Mouse (Mus musculus): ENCODE results near the gene Dscam. TPM values are rescaled to one million over a fixed set of nuclear protein-coding genes. Genes with fewer than 3 reads are reported as not detected.
"Not testable (repeated sequence)": the region's sequence is repeated elsewhere in the genome, so short reads cannot be mapped to it uniquely, and the experiment has no call there.

The Dscam gene
- total RNA-seq, 2 experiments from 2014 or later = 0.11 to 0.12 TPM

DNA sequence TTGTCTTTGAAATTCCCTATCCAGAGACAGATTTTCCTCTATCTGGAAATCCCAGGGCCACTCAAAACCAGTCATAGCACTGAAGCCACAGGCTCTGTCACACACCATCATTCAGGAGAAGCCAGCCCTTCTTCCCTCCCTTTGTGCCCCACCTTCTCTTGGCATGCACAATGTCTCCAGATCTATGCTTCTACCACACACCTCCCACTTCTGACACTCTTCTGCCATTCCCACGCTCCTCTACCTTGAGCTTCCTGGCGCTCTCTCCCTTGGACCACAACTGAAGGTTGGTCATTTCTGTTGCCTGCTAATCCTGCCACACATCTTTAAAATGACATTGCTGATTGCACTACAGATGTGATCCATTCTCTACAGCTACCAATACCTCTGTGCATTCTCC, 235.8 kb downstream of the Dscam start:
- no peak for DNase-seq

- no peak for DNase-seq
These were observed 238.3 kb downstream of the Dscam start for GRCm38 (mm10) chr16:96932211-96932610.

DNA sequence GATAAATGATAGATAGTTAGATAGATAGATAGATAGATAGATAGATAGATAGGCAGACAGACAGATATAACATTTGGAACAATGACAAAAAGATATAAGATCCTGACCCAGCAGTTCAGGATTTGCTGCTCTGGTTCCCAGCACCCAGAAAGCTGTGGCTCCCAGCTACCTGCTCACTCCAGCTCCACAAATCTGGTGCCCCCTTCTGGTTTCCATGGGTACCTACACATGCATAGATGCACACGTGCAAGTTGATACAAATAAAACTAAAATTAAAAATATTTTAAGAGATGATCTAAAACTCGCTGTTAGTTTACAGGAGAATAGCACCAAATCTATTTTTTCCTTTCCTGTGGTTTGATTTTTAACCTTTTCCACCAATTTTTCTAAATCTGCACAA, 238.8 kb downstream of the Dscam start:
- no peak for DNase-seq

DNA sequence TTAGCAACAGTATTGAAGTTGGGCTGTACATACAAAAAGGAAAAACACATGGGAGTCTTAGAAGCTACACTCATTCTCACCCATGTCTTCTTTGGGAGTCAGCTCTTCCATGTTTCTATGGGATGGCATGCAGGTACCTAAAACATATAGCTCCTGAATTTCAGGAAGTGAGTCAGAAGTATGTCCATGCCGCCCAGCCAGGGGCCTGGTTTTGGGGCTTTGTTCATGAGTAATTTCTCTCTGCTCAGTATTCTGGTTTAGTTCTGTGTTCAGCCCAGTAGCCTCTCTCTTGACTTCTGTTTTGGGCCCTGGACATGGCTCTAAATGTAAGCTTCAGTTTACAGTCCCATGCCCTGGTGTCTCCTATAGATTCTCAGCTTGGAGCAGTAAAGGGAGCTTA, 242.5 kb downstream of the Dscam start:
- DNase-seq = no peak

DNA sequence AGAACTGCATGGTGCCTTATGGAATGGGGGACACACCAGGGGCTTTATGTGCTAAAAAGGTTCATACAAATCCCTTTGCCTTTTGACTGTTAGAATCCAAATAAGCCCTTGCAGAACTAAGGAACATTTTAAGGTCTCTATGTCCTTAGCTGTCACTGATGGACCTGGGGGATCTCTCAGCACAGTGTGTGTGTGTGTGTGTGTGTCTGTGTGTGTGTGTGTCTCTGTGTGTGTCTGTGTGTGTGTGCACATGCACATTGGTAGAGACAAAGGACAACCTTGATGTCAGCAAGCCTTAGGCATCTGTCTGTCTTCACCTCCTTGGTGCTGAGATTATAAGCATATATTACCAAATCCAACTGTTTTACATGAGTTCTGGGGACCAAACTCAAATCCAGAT, 243.1 kb downstream of the Dscam start:
- DNase-seq = no peak

GRCm38 (mm10) chr16:96926977-96927376, 243.6 kb downstream of the Dscam start:
- DNase-seq = no peak

GRCm38 (mm10) chr16:96923941-96924340, 246.6 kb downstream of the Dscam start:
- no peak for DNase-seq

GRCm38 (mm10) chr16:96914495-96914894, 256.1 kb downstream of the Dscam start:
- DNase-seq = no peak

GRCm38 (mm10) chr16:96912836-96913235, 257.7 kb downstream of the Dscam start:
- no peak for DNase-seq

DNA sequence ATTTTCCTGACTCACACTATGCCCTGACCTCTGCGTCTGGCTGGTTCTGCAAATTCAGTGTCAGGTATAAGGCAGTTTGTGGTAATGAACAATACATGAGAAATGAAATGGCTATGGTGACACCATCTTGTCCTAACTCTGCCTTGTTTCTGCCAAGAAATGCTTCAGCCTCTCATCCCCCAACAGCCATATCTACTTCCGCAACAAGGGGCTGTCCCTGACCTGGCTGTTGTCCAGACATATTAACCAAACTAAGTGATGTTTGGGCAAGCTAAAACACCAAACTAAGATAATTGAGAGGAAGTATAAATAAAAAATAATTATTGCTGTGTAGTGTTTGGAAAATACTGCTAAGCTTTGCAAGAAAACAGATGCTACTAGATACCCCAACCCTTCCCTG, 258.4 kb downstream of the Dscam start:
- no peak for DNase-seq

DNA sequence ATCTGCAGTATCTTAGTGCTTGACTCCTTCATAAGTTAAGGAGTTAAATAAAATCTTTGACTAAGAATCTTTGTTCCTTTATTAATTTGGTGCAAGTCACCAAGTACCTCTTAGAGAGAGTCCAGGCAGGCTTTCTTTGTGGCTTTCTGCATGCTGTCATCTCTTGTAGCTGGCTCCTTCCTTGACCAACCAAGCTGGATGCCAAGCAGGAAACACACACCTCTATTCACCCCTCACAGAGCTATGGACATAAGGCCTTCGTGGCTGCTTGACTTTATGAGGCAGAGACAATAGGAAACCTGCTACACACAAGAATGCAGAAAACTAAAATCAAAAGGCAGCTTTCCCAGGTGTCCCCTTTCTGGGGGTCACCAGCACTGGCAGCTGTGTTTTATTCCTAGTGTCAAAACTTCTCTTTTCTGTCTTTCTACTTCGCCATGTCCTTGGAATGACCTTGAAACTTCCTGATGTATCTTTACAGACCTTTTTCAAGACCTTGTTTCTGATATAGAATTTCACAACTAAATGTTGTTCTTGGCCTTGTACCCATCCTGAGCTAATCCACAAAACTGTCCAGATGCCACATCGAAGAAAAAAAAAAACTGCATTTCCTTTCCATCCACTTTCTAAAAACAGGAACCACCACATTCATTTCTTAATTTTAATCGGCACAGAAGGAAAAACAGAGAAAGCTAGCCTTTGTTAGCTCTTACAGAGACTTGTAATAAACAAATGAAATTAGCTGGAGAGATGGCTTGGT, 260.0 kb downstream of the Dscam start:
- DNase-seq = no peak

GRCm38 (mm10) chr16:96907818-96908217, 262.7 kb downstream of the Dscam start:
- DNase-seq = no peak

- DNase-seq = no peak
These were observed 263.5 kb downstream of the Dscam start for GRCm38 (mm10) chr16:96907081-96907480.

- DNase-seq = no peak
These were observed 263.9 kb downstream of the Dscam start for GRCm38 (mm10) chr16:96906630-96907029.

DNA sequence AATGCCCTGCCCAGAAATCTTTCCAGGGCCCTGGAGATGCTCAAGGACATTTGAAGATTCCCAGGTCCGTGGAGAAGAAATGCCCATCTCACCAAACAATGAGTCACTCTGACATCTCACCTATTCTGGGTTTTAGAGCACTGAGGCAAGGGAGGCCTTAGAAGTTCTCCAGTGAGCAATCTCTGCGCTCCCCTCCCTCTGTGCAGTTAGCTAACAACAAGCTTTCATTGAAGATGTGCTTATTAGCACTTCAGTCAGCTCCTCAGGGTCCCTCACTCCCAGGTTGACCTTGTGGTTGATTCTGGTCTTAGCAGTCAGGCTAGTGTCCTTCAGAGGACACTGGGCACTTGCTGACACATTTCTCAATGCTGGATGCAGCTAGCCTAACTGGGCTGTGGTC, 265.8 kb downstream of the Dscam start:
- DNase-seq = no peak

GRCm38 (mm10) chr16:96904359-96904758, 266.2 kb downstream of the Dscam start:
- no peak for DNase-seq

DNA sequence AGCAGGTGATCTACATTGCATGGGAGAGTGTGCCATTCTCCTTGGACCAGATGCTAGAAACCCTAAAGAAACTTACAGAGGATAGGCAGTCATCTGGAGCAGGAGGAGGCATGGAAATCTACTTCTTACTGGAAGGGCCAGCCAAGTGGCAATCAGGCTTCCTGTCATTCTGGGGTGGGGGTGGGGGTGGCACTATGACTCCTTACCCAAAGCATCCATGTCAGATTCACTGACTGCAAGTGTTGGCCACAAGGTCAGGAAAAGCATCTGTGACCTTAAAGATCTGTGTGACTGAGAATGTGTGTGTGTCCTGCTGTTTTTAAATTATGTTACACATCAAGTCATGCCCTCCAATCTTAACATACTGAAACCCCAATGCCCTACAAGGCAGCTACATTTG, 268.0 kb downstream of the Dscam start:
- no peak for DNase-seq

- DNase-seq = no peak
These were observed 269.1 kb downstream of the Dscam start for GRCm38 (mm10) chr16:96901234-96902014.

DNA sequence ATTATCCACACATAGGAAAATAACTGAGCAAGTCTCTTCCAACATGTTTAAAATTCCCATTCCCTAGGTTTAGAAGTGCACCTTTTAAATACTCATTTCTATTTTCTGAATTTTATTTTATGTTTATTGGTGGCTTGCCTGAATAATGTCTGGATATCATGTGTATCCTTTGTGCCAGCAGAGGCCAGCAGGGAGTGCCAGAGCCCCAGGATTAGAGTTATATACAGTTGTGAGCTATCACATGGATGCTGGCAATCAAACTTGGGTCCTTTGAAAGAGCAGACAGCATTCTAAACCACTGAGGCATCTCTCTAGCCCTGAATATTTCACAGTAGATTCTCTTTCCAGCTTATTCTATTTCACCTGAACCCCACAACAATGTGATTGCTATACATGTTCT, 271.2 kb downstream of the Dscam start:
- no peak for DNase-seq

- DNase-seq = peak; percentile 12
These were observed 273.9 kb downstream of the Dscam start for GRCm38 (mm10) chr16:96896510-96897133.

- DNase-seq = no peak
These were observed 282.5 kb downstream of the Dscam start for GRCm38 (mm10) chr16:96888036-96888435.

DNA sequence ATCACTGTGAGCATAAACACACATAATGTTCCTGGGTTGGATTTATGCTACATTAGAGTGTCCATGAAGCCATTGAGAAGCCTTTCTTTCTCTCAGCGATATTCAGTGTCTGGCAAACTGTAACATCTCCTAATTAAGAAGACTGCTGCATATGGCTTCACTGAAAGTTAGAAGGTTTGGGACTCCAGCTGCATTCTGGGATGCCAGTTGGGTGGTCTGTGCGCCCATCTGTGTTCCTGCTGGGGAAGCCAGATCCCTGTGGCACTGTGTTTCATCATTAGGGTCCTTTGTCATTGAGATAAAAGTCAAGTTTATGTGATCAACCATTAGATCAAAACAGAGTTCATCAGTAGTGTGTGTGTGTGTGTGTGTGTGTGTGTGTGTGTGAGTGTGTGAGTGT, 284.7 kb downstream of the Dscam start:
- DNase-seq = no peak

DNA sequence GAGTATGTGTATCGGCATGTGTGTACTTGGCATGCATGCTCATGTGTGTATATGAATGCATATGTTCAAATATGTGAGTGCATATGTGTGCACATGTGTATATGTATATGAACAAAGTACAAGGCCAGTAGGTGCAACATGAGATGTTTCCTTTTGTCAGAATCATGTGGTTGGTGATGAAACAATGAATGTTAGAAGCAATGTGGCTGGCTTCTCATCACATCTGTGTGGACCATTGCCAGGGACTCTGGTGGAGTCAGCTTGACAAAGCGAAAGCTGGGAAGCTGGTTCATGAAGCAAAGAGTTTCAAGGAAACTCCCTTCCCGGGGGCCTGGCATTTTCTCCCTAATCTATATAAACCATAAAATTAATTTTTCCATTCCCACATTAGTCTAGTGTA, 286.0 kb downstream of the Dscam start:
- DNase-seq = not testable (repeated sequence)

Data from gastrocnemius, postnatal 10 days (tissue).